In the genomic region with DNA sequence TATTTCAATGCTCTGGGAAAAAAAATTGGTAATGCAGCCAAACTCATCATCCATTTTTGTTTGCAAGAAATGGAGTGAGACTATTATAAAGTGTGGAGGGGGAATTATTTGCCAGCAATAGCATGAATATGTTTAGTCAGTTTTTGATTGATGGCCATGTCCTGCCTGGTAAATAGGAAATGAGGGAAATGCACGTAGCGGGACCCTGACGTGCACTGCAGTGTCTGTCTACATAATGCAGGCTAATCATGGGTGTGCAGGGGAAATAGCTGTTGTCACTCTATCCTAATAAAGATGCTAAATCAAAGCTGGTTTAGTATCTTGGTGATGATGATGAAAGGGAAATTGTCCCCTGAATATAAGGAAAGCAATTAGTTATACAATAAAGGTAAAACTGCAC, we compare ENCODE assay signal across 19 mouse cellular contexts.
A peak's percentile ranks its signal among the peaks of the same experiment; 100 is the strongest.
DNase-seq lines count a peak whose midpoint lies in the region; ATAC-seq and TF ChIP-seq lines count a peak whose summit lies in the region.
"Had no signal": no experiment of that assay in that cellular context is flagged by ENCODE, and none has a peak within 500 bp of the region (broad histone marks: within the 10 kb centered on the region; RNA-seq: fewer than 3 reads in every experiment).

No protein-coding gene starts in this region.

- H3K79me2 ChIP-seq in heart, adult 2 months (replicated peaks; ENCODE audit: control insufficient read depth, insufficient read depth, low read length), result no peaks in the 10 kb centered on the region

- DNase-seq in heart, adult 2 months, result no peak
- no peak for DNase-seq in lung, adult 18-20 months
- peak; percentile 34 for DNase-seq in brain, embryonic 14.5 days (ENCODE audit: low read depth)
- peak; percentile 8 for DNase-seq in hindlimb bud, embryonic 11.5 days (ENCODE audit: extremely low spot score, low read depth, low spot score)
- DNase-seq: adrenal gland, adult 8-10 months; cerebellum, adult 11 months; cerebellum, adult 8-10 months; embryo, embryonic 11 days; gastrocnemius, adult 2 months; gastrocnemius, postnatal 25 days had no signal

- TF ChIP-seq CTCF in heart, adult 2 months (IDR thresholded peaks at IDR 0.05), result no peak
- TF ChIP-seq CTCF in brain, embryonic 14.5 days (IDR thresholded peaks at IDR 0.05; ENCODE audit: borderline replicate concordance, extremely low read depth, insufficient read depth, insufficient read length), result no peak

- no peaks in the 10 kb centered on the region for H3K36me3 ChIP-seq in heart, embryonic 16.5 days (ENCODE audit: control insufficient read depth, insufficient read depth)
- no peaks in the 10 kb centered on the region for H3K36me3 ChIP-seq in heart, adult 2 months (ENCODE audit: control insufficient read depth, insufficient read depth, low read length)
- H3K36me3 ChIP-seq in lung, embryonic 15.5 days, result no peaks in the 10 kb centered on the region
- H3K36me3 ChIP-seq: embryonic facial prominence, embryonic 15.5 days; forebrain, embryonic 10.5 days; heart, embryonic 12.5 days; hindbrain, embryonic 12.5 days had no signal

- intact Hi-C loops in heart, adult 2 months (cut with DNase I), result no loop called here

- H3K27me3 ChIP-seq in heart, embryonic 16.5 days (ENCODE audit: control insufficient read depth, insufficient read depth, low read length), result no peaks in the 10 kb centered on the region
- H3K27me3 ChIP-seq in heart, adult 2 months (ENCODE audit: control insufficient read depth, insufficient read depth, low read length), result no peaks in the 10 kb centered on the region
- no peaks in the 10 kb centered on the region for H3K27me3 ChIP-seq in lung, embryonic 15.5 days
- H3K27me3 ChIP-seq: embryonic facial prominence, embryonic 15.5 days; heart, embryonic 12.5 days; hindbrain, embryonic 12.5 days had no signal

- no peak for TF ChIP-seq EP300 in heart, adult 2 months (IDR thresholded peaks at IDR 0.05; ENCODE audit: insufficient read depth, low read depth, low read length)

- no peak overlapping the region for H3K9ac ChIP-seq in heart, embryonic 16.5 days (ENCODE audit: low read length)
- H3K9ac ChIP-seq in heart, adult 2 months (ENCODE audit: low read depth, low read length), result no peak overlapping the region
- no peak overlapping the region for H3K9ac ChIP-seq in lung, embryonic 15.5 days
- H3K9ac ChIP-seq: embryonic facial prominence, embryonic 15.5 days; heart, embryonic 12.5 days; hindbrain, embryonic 12.5 days had no signal

- no peak overlapping the region for H3K4me2 ChIP-seq in heart, embryonic 16.5 days (ENCODE audit: low read depth, low read length)
- no peak overlapping the region for H3K4me2 ChIP-seq in lung, embryonic 15.5 days
- H3K4me2 ChIP-seq: embryonic facial prominence, embryonic 15.5 days; heart, embryonic 12.5 days; hindbrain, embryonic 12.5 days had no signal

- peaks cover 6% of the 10 kb centered on the region for H3K4me1 ChIP-seq in heart, embryonic 16.5 days (ENCODE audit: control insufficient read depth, insufficient read depth, low read length)
- H3K4me1 ChIP-seq in heart, adult 2 months (ENCODE audit: control insufficient read depth, insufficient read depth, low read length), result no peaks in the 10 kb centered on the region
- H3K4me1 ChIP-seq in lung, embryonic 15.5 days, result no peaks in the 10 kb centered on the region; the same call in 1 of the 2 replicates
- H3K4me1 ChIP-seq: embryonic facial prominence, embryonic 15.5 days; hindbrain, embryonic 12.5 days had no signal

- H3K9me3 ChIP-seq in heart, embryonic 16.5 days (replicated peaks; ENCODE audit: control insufficient read depth, low read length), result no peaks in the 10 kb centered on the region
- no peaks in the 10 kb centered on the region for H3K9me3 ChIP-seq in lung, embryonic 15.5 days
- H3K9me3 ChIP-seq: embryonic facial prominence, embryonic 15.5 days; forebrain, embryonic 10.5 days; heart, embryonic 12.5 days; hindbrain, embryonic 12.5 days had no signal

- no peak overlapping the region for H3K4me3 ChIP-seq in heart, embryonic 16.5 days (ENCODE audit: low read length)
- H3K4me3 ChIP-seq in heart, adult 2 months, result no peak overlapping the region
- no peak overlapping the region for H3K4me3 ChIP-seq in lung, embryonic 15.5 days
- H3K4me3 ChIP-seq: embryonic facial prominence, embryonic 15.5 days; erythroblast, embryonic 14.5 days; forebrain, embryonic 10.5 days; gastrocnemius, adult 2 months; heart, embryonic 12.5 days; hindbrain, embryonic 12.5 days had no signal

- H3K27ac ChIP-seq in heart, embryonic 16.5 days (ENCODE audit: low read length), result peak overlapping the region; percentile 82
- no peak overlapping the region for H3K27ac ChIP-seq in heart, adult 2 months
- peak overlapping the region; percentile 19; the same call in 1 of the 2 replicates for H3K27ac ChIP-seq in lung, embryonic 15.5 days
- H3K27ac ChIP-seq: embryonic facial prominence, embryonic 15.5 days; forebrain, embryonic 10.5 days; gastrocnemius, adult 2 months; hindbrain, embryonic 12.5 days had no signal

- TF ChIP-seq POLR2A in heart, adult 2 months (IDR thresholded peaks at IDR 0.05; ENCODE audit: insufficient read depth, low read depth, low read length), result no peak
- TF ChIP-seq POLR2A in brain, embryonic 14.5 days (IDR thresholded peaks at IDR 0.05; ENCODE audit: borderline replicate concordance, extremely low read depth, insufficient read depth, insufficient read length, poor library complexity, severe bottlenecking), result no peak

- ATAC-seq in heart, embryonic 16.5 days (replicated peaks; ENCODE audit: extremely low read depth, insufficient read depth, low FRiP score), result no peak
- peak; percentile 59; the same call in 1 of the 2 replicates for ATAC-seq in lung, embryonic 15.5 days (ENCODE audit: borderline replicate concordance, extremely low read depth, low FRiP score, low TSS enrichment)
- ATAC-seq: forebrain, embryonic 14.5 days; hindbrain, embryonic 16.5 days had no signal

- WGBS in heart, embryonic 16.5 days, result 34% methylated on average over 3 of the region's 3 CpGs
- 37% methylated on average over 3 of the region's 3 CpGs for WGBS in heart, adult 2 months
- 33% methylated on average over 3 of the region's 3 CpGs for WGBS in lung, embryonic 15.5 days

Comparison
In these comparisons a context has a peak if more than half of its experiments do, and no peak if none do; other contexts are left out.
1. DNase-seq: peak in brain, embryonic 14.5 days (single experiment) and hindlimb bud, embryonic 11.5 days (single experiment); none in heart, adult 2 months (0 of 2) and lung, adult 18-20 months (0 of 2).